Mouse (Mus musculus): ENCODE measurements around the gene Trpc6. TPM values are rescaled to one million over a fixed set of nuclear protein-coding genes. Genes with fewer than 3 reads are reported as not detected.

Trpc6 gene
- polyA plus RNA-seq (2012; rRNA removed): 1.0 TPM in 2 replicates

DNA sequence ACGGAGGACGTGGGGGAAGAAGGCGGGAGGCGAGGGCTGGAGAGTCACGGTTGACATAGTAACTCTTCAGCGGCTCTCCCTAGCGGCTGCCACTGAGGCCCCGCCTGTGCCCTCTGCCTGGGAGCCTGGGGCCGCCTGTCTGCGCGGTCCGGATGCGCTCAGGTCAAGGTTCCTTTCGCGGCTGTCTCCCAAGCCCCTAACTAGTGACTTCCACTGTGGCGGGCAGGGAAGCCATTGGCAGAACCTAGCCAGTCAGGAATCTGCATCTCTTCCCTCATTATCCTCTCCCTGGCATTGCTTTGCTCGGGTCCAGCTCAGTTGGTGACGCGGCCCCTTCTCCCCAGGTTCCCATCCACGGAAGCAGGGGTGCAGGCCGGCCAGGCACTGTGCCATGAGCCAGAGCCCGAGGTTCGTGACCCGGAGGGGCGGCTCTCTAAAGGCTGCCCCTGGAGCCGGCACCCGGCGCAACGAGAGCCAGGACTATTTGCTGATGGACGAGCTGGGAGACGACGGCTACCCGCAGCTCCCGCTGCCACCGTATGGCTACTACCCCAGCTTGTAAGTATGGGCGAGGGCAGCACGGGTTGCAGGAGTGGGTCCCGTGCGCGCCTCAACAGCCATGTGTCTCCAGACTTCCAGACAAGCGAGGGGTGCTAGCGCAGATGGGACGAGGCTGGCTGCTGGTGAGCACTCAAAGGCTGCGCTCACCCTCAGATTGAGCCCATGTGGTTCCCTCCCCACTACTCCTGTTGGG lies at the start of gene Trpc6:
Trpc6 (plus strand) TSS at position 102 of the 754 bp plus-strand sequence.

All from central nervous system, embryonic 11.5 days (tissue).